Mouse (Mus musculus) c-Kit-positive CD71-positive TER-119-positive erythroid progenitor cells, embryonic 14.5 days (primary cell): Measurements from ENCODE around the gene Tle4.
"Not testable (repeated sequence)": the region's sequence is repeated elsewhere in the genome, so short reads cannot be mapped to it uniquely, and the experiment has no call there.

Experiments used
- DNase-seq: peaks from one replicate; pipeline ENCODE4 v3.0.0-alpha.2; 2013; ENCODE audit warnings: low spot score

Tle4 gene

DNA sequence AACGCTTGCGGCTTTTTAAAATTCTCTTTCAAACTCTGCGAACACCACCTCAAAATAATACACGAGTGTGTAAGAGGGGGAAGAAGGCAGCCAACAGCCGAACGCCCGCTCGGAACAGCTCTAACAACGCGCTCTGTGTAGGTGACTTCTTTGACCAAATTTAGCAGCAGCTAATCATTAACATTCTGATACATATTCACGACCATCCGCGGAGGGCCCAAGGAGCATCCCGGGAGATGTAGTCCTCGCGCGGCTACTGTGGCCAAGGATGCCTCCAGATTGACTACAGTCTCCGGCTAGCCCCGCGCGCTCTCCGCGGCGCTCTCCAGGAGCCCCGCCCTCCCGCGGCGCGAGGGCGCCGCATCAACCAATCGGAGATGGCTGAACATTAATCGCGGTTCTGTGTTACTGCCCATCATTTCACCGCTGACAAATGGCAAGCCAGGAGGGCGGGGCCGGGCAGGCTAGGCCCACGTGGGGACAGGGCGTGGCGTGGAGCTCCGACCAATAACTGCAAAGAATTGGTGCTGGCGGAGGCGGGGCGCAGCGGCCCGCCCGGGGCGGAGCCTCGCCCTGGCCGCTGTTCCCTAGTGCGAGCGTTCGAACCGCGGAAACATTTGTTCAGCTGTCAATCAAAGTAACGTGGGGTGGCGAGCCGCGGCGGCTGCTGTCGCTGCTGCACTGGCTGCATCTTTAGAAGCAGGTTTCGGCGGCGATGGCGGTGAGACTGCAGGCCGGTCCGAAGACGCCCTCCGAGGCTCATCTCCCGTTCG is at the start of gene Tle4:
TSS of gene Tle4 (minus strand) at position 135 of the 773 bp plus-strand sequence.
- DNase-seq, result peak; percentile 99

GRCm38 (mm10) chr19:14645666-14646065 is 47.8 kb upstream of the Tle4 start:
- DNase-seq, result no peak

DNA sequence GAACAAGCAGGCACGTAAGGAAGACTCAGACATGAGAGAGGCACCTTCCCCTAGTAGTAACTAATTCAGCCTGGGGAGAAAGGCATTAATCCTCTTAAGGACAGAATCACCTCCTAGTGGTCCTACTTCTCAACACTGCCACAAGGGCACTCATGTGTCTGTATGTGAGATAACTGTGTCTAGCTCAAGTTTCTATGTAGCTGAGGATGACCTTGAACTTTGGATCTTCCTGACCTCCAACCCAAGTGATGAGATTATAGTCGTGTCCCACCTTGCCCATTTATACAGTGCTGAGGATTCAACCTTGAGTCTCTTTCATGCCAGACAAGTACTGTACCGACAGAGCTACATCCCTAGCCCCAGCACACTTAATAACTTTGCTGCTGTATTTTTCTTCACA is 46.9 kb upstream of the Tle4 start:
- no peak for DNase-seq

DNA sequence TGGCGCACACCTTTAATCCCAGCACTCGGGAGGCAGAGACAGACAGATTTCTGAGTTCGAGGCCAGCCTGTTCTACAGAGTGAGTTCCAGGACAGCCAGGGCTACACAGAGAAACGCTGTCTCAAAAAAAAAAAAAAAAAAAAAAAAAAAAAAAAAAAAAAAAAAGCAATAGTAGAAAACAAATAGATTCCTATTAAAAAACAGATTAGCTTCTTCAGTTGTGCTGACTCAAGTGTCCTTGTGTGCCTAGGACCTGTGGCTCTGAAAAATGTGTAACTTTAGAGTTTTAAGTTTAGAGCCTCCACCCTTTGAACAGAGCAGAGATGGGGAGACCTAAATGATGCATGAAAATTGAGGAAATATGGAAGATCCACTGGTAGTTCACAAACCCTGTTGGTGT is 45.2 kb upstream of the Tle4 start:
- not testable (repeated sequence) for DNase-seq

GRCm38 (mm10) chr19:14642663-14643062 is 44.8 kb upstream of the Tle4 start:
- no peak for DNase-seq

DNA sequence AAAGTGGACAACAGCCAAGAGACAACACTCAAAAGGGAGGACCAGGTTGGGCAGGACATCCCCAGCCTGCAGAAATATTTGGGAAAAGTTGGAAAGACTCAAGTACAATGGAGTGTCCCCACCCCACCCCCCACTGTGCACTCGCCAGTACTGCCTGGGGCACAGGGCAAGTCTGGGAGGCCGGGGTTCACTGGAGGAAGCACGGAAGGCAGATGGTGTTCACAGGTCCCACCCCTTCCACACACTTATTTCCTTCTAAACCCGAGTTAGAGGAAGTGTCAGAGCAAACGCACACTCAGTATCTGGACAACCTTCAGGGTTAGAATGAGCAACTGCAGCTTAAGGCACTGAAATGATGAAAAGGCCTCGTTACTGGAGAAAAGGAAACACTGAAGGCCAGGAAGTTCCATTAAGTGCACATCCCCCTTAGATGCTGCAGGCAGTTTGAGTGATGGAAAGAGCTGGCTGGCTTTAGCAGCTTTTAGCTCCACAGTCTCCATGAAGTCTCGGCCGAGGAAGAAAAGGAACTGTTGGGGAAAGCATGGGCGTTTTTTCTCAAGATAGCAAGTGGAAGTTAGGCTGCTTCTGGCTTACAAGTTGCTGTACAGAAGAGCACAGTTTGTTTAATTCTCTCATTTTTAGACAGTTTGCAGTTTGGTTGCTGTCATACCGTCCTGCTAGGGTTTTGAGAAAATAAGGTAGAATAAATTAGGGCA is 37.5 kb upstream of the Tle4 start:
- DNase-seq, result no peak

GRCm38 (mm10) chr19:14623355-14623754 is 25.5 kb upstream of the Tle4 start:
- DNase-seq, result no peak

- DNase-seq, result no peak
Measured at GRCm38 (mm10) chr19:14620534-14620933, 22.7 kb upstream of the Tle4 start.

DNA sequence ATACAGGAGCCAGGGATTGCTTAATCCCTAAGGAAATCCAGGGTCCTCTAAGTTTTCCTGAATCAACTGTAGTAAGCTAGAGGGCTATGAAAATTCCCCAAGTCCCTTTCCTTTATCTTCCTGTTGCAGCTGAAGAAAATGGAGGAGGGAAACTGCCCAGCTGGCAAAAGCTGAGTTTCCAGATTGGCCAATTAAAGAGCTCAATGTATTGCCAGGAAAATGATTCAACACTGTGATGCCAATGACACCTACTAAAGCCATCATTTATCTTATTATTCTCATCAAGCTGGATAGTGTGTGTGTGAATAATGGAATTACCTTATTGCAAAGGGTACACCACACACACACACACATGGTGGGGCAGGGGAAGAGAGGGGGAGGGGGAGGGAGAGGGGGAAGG is 22.0 kb upstream of the Tle4 start:
- no peak for DNase-seq

DNA sequence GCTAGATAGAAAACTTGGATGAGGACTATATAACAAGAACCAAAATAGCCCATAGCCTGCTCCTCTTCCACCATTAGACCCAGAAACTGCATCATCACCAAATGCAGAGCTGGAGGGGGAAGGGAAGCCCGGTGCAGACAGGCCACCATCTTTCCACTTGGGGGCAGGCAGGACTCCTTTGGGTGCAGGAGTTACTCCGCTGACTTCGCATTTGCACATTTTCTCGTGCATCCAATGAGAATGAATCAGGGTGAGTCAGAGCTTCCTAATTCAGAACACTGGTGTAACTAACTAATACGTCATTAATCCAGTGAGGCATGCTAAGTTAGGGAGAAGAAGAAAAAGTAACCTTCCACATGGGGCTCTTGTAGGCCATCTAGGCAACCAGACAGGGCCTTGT is 17.0 kb upstream of the Tle4 start:
- no peak for DNase-seq

DNA sequence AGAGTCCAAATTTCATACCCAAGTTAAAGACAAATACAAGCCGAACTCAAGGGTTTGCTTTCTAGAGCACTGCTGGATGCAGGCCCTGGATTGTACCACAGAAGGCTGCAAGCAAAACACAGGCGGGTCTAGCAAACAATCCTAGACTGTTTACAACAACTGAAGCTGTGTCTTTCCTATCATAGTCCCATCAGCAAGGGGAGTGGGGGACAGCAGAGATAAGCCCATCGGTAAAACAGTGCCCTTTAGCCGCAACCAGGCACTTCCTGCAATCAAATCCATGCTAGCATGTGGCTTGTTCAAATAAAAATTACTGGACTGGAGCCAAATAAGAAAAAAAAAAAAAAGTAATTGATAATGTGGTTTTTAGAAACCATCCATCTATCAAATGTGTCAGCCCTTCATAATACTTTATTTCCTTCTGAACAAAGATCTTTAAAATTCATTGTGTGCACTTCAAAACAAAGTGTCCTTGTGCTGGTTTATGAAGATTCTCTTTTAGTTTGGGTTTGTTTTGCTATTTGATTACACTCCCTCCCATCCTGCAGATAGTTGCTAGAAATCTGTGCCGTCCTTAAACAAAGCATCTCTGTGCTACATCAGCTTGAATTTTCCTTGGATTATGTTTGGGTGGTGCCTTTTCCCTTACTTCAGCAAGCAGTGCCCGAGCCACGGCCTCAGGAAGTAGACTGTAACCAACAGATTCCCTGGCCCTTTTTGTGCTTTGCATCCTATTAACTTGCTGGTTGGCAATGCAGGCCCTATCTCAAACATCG is 12.9 kb upstream of the Tle4 start:
- DNase-seq, result no peak

DNA sequence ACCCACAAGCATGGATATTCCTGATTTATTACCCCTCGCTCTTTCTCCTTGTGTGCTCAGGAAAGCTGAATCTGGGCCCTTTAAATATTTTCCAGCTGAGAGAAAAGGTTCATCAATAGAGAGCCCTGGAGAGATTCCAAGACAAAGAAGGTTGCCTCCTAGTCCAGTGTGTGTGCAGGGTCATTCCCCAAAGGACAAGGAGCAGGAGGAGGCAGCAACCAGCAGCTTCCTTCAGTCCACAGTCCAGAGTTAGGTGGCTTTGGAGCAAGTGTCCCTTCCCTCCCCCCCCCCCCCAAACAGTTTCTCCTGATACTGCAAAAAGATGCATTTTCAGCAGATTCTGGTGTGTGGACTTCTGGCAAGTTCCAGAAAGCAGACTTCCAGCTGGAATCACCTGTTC is 3.0 kb upstream of the Tle4 start:
- no peak for DNase-seq

DNA sequence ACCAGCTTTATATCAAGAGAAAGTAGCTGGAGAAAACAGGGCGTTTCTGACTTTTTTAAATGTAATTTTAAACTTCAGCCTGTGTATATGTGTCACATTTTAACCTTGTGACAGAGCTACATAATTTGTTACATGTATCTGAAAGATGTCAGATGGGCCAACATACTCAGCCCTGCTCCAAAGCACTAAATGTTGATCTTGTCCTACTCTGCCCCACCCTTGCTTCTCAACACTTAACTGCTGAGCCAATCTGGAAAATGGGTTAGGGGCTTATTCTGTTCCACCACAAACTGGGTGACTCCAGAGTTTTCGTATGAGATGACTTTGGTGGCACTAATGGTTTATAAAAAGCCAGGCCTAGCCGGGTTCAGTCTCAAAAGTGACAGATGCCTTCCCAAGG is 2.5 kb upstream of the Tle4 start:
- DNase-seq, result no peak

- DNase-seq, result peak; percentile 45
Measured at GRCm38 (mm10) chr19:14599851-14600251, 2.0 kb upstream of the Tle4 start.

DNA sequence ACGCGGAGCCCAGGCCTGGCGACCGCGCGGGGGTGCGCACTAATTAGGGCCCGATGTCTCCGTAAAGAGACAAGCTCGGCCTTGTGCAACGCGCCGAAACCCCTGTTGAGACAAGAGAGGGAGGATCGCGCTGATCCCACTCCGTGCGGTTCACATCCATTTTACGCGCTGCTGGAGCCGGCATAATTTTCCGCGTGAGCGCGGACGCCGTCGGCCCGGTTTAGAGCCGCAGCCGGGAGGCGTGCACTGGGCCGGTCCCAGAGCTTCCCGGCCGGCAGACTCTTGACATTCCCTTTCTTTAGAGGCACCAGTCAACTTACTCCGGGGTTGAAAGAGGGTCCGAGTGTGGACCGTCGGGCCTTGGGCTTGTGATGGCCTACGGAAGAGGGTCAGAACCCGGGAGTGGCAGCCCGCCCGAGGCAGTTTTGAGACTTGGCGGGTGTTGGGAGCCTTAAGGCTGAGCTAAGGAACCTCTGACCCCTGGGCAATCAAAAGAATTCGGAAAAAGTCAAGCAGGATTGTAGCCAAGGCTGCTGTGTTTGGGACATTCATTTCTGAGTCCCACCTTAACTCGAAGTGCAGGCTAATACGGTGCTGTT is 938 bp upstream of the Tle4 start:
- peak; percentile 38 for DNase-seq

GRCm38 (mm10) chr19:14596941-14597916 is 622 bp downstream of the Tle4 start:
- DNase-seq, result peak; percentile 19

GRCm38 (mm10) chr19:14596358-14596940 is 1.4 kb downstream of the Tle4 start:
- DNase-seq, result peak; percentile 23

- DNase-seq, result no peak
Measured at GRCm38 (mm10) chr19:14595390-14595997, 2.4 kb downstream of the Tle4 start.

GRCm38 (mm10) chr19:14594537-14594936 is 3.3 kb downstream of the Tle4 start:
- DNase-seq, result no peak

DNA sequence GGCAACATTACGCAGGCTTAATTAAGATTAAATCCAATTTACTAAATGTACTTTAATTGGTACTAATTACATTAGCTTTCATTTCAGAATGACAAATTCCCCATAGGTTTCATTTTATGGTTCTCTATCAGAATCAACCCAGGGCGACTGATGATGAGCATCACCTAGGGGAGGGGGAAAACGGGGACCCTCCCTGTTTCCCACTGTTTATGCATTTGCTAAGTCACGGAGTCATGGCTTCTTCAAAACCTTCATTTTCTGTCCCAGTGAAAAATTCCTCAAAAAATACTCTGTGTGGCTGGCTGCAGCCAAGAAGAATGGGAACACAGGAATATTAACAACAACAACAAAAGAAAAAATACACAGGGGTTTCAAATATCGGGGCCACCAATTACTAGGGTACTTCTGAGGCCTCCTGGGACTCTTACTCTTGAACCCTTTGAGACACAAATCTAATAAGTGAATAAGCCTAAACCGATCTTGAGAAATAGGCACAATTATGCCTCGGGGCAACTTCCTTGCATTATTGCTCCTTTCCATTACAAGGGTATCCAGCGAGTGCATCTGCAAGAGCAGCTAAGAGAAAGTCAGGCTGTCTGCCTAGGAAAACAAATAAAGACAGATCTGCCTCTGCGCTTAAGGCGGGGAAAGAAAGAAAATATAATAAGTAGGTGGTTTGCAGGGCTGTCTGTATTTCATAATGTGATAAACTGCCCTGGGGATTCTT is 5.9 kb downstream of the Tle4 start:
- no peak for DNase-seq
